Mouse (Mus musculus) hematopoietic multipotent progenitor cell, adult 10-12 weeks (in vitro differentiated cells): ENCODE measurements around the gene Tspo2. TPM values are rescaled to one million over a fixed set of nuclear protein-coding genes. Genes with fewer than 3 reads are reported as not detected.

Experiments
- polyA plus RNA-seq: library from polyadenylated mRNA; stranded (reverse); fragments of >175 nt; gene quantifications from 2 replicates; pipeline ENCODE4 v1.2.3, GENCODE M21; 2012; ENCODE audit warnings: low replicate concordance

Tspo2 gene
- polyA plus RNA-seq = 22.7 TPM in 1 of 2 replicates, not detected in the other

GRCm38 (mm10) chr17:48451353-48451675 lies at the start of gene Tspo2:
Tspo2 (minus strand) TSS chr17:48451522.

GRCm38 (mm10) chr17:48454688-48455087 lies 3.4 kb upstream of the Tspo2 start, which contains the start of gene Unc5cl:
Unc5cl (plus strand) TSS chr17:48454901.

GRCm38 (mm10) chr17:48432158-48432980 lies 19.0 kb downstream of the Tspo2 start, which contains the start of gene Apobec2:
Apobec2 (minus strand) TSS chr17:48432930.

GRCm38 (mm10) chr17:48409380-48410298 lies 41.7 kb downstream of the Tspo2 start, which contains the start of the genes Nfya and Oard1:
Nfya (minus strand) TSS chr17:48409906.
Oard1 (plus strand) TSS chr17:48410014.

Other genes with a start within 250 kb of the Tspo2 start
- 0.43 and 1.0 TPM in 2 replicates for gene Trem1, start 218.8 kb downstream of the Tspo2 start, polyA plus RNA-seq
- gene Trem3, start 203.7 kb downstream of the Tspo2 start, polyA plus RNA-seq = 0.75 and 1.8 TPM in 2 replicates
- 14.8 and 17.4 TPM in 2 replicates for gene Treml4, start 187.2 kb downstream of the Tspo2 start, polyA plus RNA-seq
- 16.1 and 25.4 TPM in 2 replicates for gene Treml2, start 152.0 kb downstream of the Tspo2 start, polyA plus RNA-seq
- 4.7 and 8.4 TPM in 2 replicates for gene B430306N03Rik, start 135.4 kb downstream of the Tspo2 start, polyA plus RNA-seq
- gene Trem2, start 105.1 kb downstream of the Tspo2 start, polyA plus RNA-seq = 1.2 and 3.8 TPM in 2 replicates
- 1.1 and 1.6 TPM in 2 replicates for gene Treml1, start 91.6 kb downstream of the Tspo2 start, polyA plus RNA-seq
- 28.7 and 34.9 TPM in 2 replicates for gene Nfya, start 41.6 kb downstream of the Tspo2 start, polyA plus RNA-seq
- gene Oard1, start 41.5 kb downstream of the Tspo2 start, polyA plus RNA-seq = 1.1 and 6.0 TPM in 2 replicates
- gene Apobec2, start 18.6 kb downstream of the Tspo2 start, polyA plus RNA-seq = 0.60 TPM in 1 of 2 replicates, not detected in the other
- gene Unc5cl, start 3.4 kb upstream of the Tspo2 start, polyA plus RNA-seq = 3.0 and 6.0 TPM in 2 replicates